Mouse (Mus musculus) brain, embryonic 14.5 days (tissue): ENCODE data around the gene Akap8.

Experiments
- CTCF ChIP-seq: fragments of 200-500 bp; IDR thresholded peaks from 2 replicates; pipeline ENCODE4 v1.5.1; 2012; ENCODE audit warnings: inconsistent platforms, mild to moderate bottlenecking, moderate library complexity, borderline replicate concordance; ENCODE audit not compliant: insufficient read depth, insufficient read length; ENCODE audit errors: extremely low read depth
- POLR2A ChIP-seq: fragments of 200-500 bp; IDR thresholded peaks from 2 replicates; pipeline ENCODE4 v1.6.1; 2012; ENCODE audit warnings: mild to moderate bottlenecking, inconsistent platforms, borderline replicate concordance; ENCODE audit not compliant: poor library complexity, insufficient read depth, insufficient read length, severe bottlenecking; ENCODE audit errors: extremely low read depth

GRCm38 (mm10) chr17:32367706-32368105, 46.7 kb upstream of the Akap8 start:
- TF ChIP-seq CTCF (no peak), POLR2A (no peak)
